Mouse (Mus musculus): Measurements from ENCODE around the gene Phf21b.

DNA sequence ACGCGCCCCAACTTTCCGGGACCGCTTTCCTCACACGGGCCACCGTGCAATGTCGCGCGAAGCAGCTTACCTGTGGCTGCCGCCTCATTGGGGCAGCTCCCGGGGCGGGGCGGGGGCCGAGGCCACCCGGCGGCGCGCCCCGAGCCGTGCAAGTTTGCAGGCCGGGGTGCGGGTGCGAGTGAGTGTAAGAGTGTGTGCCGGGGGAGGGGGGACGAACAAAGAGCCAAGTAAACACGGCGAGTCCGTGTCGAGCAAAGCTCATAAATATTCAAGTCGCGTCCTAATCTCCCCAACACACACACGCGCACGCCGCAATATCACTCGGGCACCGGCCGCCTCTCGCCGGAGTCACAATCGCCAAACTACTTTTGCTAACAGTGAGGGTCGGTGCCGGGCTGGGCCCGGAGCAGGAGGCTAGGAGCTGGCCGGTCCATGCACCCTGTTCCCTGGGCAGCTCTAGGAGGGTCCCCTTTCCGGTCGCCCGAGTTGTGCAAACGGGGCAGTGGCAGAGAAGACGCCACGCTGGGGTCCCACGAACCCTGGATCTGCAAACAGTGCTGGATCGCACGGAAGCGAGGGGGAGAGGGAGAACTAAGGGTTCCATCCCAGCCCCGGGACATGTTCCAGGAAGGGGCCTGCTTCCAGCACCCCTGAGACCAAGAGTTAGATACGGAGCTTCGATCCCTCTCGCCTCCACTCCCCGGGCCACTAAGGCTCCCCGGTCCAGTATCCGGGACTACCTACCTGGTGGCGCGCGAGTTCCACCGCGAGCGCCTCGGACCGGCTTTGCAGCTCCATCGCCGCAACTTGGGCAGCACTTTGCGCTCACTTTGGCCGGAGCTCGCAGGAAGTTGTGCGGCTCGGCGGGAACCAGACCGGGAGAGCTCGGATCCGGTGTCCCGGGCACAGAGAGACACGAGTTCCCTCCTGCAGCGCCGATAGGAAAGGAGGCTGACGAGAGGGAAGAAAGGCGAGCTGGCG, 638 bp downstream of the Phf21b start:
- no peak for TF ChIP-seq CTCF (conservative IDR thresholded peaks at IDR 0.05; ENCODE audit: insufficient read depth, insufficient read length, low read depth, low read length)
- no peak for TF ChIP-seq POLR2A (IDR thresholded peaks at IDR 0.05; ENCODE audit: low read depth, low read length)

Data from kidney, adult 2 months (tissue).